15 mouse cellular contexts compared by ENCODE assay signal in genomic region chr9:23399638-23400284, GRCm38 (mm10).
DNase-seq lines count a peak whose midpoint lies in the region; ATAC-seq and TF ChIP-seq lines count a peak whose summit lies in the region.
"Had no signal": no experiment of that assay in that cellular context is flagged by ENCODE, and none has a peak within 500 bp of the region (broad histone marks: within the 10 kb centered on the region; RNA-seq: fewer than 3 reads in every experiment).

No protein-coding gene starts in this region.

- TF ChIP-seq CTCF in intestine, postnatal 0 days (IDR thresholded peaks at IDR 0.05; ENCODE audit: low read depth), result no peak
- TF ChIP-seq CTCF in lung, embryonic 14.5 days (IDR thresholded peaks at IDR 0.05; ENCODE audit: low read depth), result no peak

- 0 out of 2 replicates have a peak overlapping the region, but pooled peaks have one; percentile 35 for H3K27ac ChIP-seq in forebrain, embryonic 10.5 days
- no peak overlapping the region for H3K27ac ChIP-seq in forebrain, embryonic 13.5 days
- peak overlapping the region; percentile 18; the same call in 1 of the 2 replicates for H3K27ac ChIP-seq in intestine, embryonic 14.5 days (ENCODE audit: low read depth)
- H3K27ac ChIP-seq in intestine, postnatal 0 days (ENCODE audit: low read depth, low read length), result no peak overlapping the region
- peak overlapping the region; percentile 72 for H3K27ac ChIP-seq in lung, embryonic 14.5 days (ENCODE audit: low read depth)
- peak overlapping the region; percentile 68; the same call in 1 of the 2 replicates for H3K27ac ChIP-seq in stomach, embryonic 14.5 days (ENCODE audit: low read length)
- H3K27ac ChIP-seq: liver, embryonic 12.5 days had no signal

- no peaks in the 10 kb centered on the region for H3K4me1 ChIP-seq in forebrain, embryonic 10.5 days
- peaks cover 8% of the 10 kb centered on the region; the same call in 1 of the 2 replicates for H3K4me1 ChIP-seq in forebrain, embryonic 13.5 days
- H3K4me1 ChIP-seq in intestine, embryonic 14.5 days (replicated peaks; ENCODE audit: control insufficient read depth, insufficient read depth, low read length), result peaks cover 14% of the 10 kb centered on the region
- H3K4me1 ChIP-seq in intestine, postnatal 0 days (replicated peaks; ENCODE audit: control insufficient read depth, insufficient read depth, low read length), result no peaks in the 10 kb centered on the region
- H3K4me1 ChIP-seq in lung, embryonic 14.5 days (ENCODE audit: insufficient read depth), result peaks cover 10% of the 10 kb centered on the region
- peaks cover 14% of the 10 kb centered on the region; the same call in 1 of the 2 replicates for H3K4me1 ChIP-seq in stomach, embryonic 14.5 days (ENCODE audit: control insufficient read depth, insufficient read depth, low read length)
- H3K4me1 ChIP-seq: liver, embryonic 12.5 days; megakaryocyte, embryonic 14.5 days had no signal

- no peak overlapping the region for H3K4me2 ChIP-seq in forebrain, embryonic 13.5 days
- H3K4me2 ChIP-seq in intestine, embryonic 14.5 days (ENCODE audit: low read length), result no peak overlapping the region
- H3K4me2 ChIP-seq in intestine, postnatal 0 days (replicated peaks; ENCODE audit: low read depth), result no peak overlapping the region
- no peak overlapping the region for H3K4me2 ChIP-seq in lung, embryonic 14.5 days
- H3K4me2 ChIP-seq in stomach, embryonic 14.5 days (replicated peaks; ENCODE audit: low read depth, low read length), result no peak overlapping the region
- H3K4me2 ChIP-seq: liver, embryonic 12.5 days had no signal

- no peaks in the 10 kb centered on the region for H3K9me3 ChIP-seq in forebrain, embryonic 10.5 days
- no peaks in the 10 kb centered on the region for H3K9me3 ChIP-seq in forebrain, embryonic 13.5 days (replicated peaks)
- no peaks in the 10 kb centered on the region for H3K9me3 ChIP-seq in intestine, embryonic 14.5 days (ENCODE audit: control insufficient read depth, low read length)
- no peaks in the 10 kb centered on the region for H3K9me3 ChIP-seq in intestine, postnatal 0 days (ENCODE audit: control insufficient read depth)
- H3K9me3 ChIP-seq in lung, embryonic 14.5 days (ENCODE audit: low read depth, low read length), result no peaks in the 10 kb centered on the region
- H3K9me3 ChIP-seq in stomach, embryonic 14.5 days (ENCODE audit: control insufficient read depth, low read depth, low read length), result no peaks in the 10 kb centered on the region
- H3K9me3 ChIP-seq: liver, embryonic 12.5 days had no signal

- no peaks in the 10 kb centered on the region for H3K36me3 ChIP-seq in forebrain, embryonic 10.5 days (replicated peaks)
- 0 out of 2 replicates have a peak, but pooled peaks cover 11% of the 10 kb centered on the region for H3K36me3 ChIP-seq in forebrain, embryonic 13.5 days (ENCODE audit: poor library complexity, severe bottlenecking)
- no peaks in the 10 kb centered on the region for H3K36me3 ChIP-seq in intestine, embryonic 14.5 days (ENCODE audit: control insufficient read depth, insufficient read depth, low read length)
- no peaks in the 10 kb centered on the region for H3K36me3 ChIP-seq in intestine, postnatal 0 days (ENCODE audit: control insufficient read depth, insufficient read depth)
- no peaks in the 10 kb centered on the region for H3K36me3 ChIP-seq in lung, embryonic 14.5 days (ENCODE audit: insufficient read depth)
- no peaks in the 10 kb centered on the region for H3K36me3 ChIP-seq in stomach, embryonic 14.5 days (ENCODE audit: control insufficient read depth, insufficient read depth, low read length)
- H3K36me3 ChIP-seq: liver, embryonic 12.5 days had no signal

- no peak for ATAC-seq in forebrain, embryonic 13.5 days
- ATAC-seq in intestine, embryonic 14.5 days (replicated peaks; ENCODE audit: low FRiP score, low TSS enrichment, low read depth), result 0 out of 2 replicates have a peak, but pooled peaks have one; percentile 12
- ATAC-seq in intestine, postnatal 0 days, result no peak
- peak; percentile 83 for ATAC-seq in lung, embryonic 14.5 days (ENCODE audit: insufficient read depth)
- ATAC-seq in stomach, embryonic 14.5 days (ENCODE audit: insufficient number of reproducible peaks, insufficient read depth, low FRiP score, low read depth), result peak; percentile 49; the same call in 1 of the 2 replicates
- ATAC-seq: liver, embryonic 12.5 days had no signal

- no peaks in the 10 kb centered on the region for H3K27me3 ChIP-seq in forebrain, embryonic 10.5 days (ENCODE audit: poor library complexity, severe bottlenecking)
- H3K27me3 ChIP-seq in forebrain, embryonic 13.5 days, result no peaks in the 10 kb centered on the region
- no peaks in the 10 kb centered on the region for H3K27me3 ChIP-seq in intestine, embryonic 14.5 days (replicated peaks; ENCODE audit: control insufficient read depth, insufficient read depth, low read length)
- H3K27me3 ChIP-seq in intestine, postnatal 0 days (replicated peaks; ENCODE audit: control insufficient read depth, insufficient read depth, low read length), result no peaks in the 10 kb centered on the region
- no peaks in the 10 kb centered on the region for H3K27me3 ChIP-seq in lung, embryonic 14.5 days (ENCODE audit: insufficient read depth, low read length)
- H3K27me3 ChIP-seq in stomach, embryonic 14.5 days (ENCODE audit: control insufficient read depth, insufficient read depth, low read length), result no peaks in the 10 kb centered on the region
- H3K27me3 ChIP-seq: liver, embryonic 12.5 days; megakaryocyte, embryonic 14.5 days had no signal

- H3K9ac ChIP-seq in forebrain, embryonic 13.5 days, result no peak overlapping the region
- H3K9ac ChIP-seq in intestine, embryonic 14.5 days (ENCODE audit: low read length), result no peak overlapping the region
- no peak overlapping the region for H3K9ac ChIP-seq in intestine, postnatal 0 days (ENCODE audit: low read depth, low read length)
- H3K9ac ChIP-seq in lung, embryonic 14.5 days, result no peak overlapping the region
- H3K9ac ChIP-seq in stomach, embryonic 14.5 days (replicated peaks; ENCODE audit: low read depth, low read length), result no peak overlapping the region
- H3K9ac ChIP-seq: liver, embryonic 12.5 days had no signal

- no peak overlapping the region for H3K4me3 ChIP-seq in forebrain, embryonic 10.5 days
- no peak overlapping the region for H3K4me3 ChIP-seq in forebrain, embryonic 13.5 days
- no peak overlapping the region for H3K4me3 ChIP-seq in intestine, embryonic 14.5 days (ENCODE audit: low read depth, low read length)
- H3K4me3 ChIP-seq in intestine, postnatal 0 days (ENCODE audit: low read depth, low read length), result no peak overlapping the region
- H3K4me3 ChIP-seq in lung, embryonic 14.5 days (ENCODE audit: low read depth, low read length), result no peak overlapping the region
- no peak overlapping the region for H3K4me3 ChIP-seq in stomach, embryonic 14.5 days (ENCODE audit: low read depth, low read length)
- H3K4me3 ChIP-seq: liver, embryonic 12.5 days; megakaryocyte, embryonic 14.5 days had no signal

- 81% methylated on average over 6 of the region's 6 CpGs for WGBS in forebrain, embryonic 10.5 days
- 73% methylated on average over 6 of the region's 6 CpGs for WGBS in forebrain, embryonic 13.5 days
- 21% methylated on average over 6 of the region's 6 CpGs for WGBS in intestine, embryonic 14.5 days
- WGBS in intestine, postnatal 0 days, result 35% methylated on average over 6 of the region's 6 CpGs
- 16% methylated on average over 6 of the region's 6 CpGs for WGBS in lung, embryonic 14.5 days
- 23% methylated on average over 6 of the region's 6 CpGs for WGBS in stomach, embryonic 14.5 days

- DNase-seq in forebrain, embryonic 10.5 days (ENCODE audit: extremely low spot score, low spot score), result no peak
- no peak for DNase-seq in intestine, embryonic 14.5 days (ENCODE audit: low spot score)
- DNase-seq in lung, embryonic 14.5 days, result peak; percentile 81
- no peak for DNase-seq in thymus, postnatal 25 days
- DNase-seq in spleen, postnatal 4 days (ENCODE audit: low spot score in 2 of 2), result no peak
- DNase-seq: adrenal gland, postnatal 25 days; cerebellum, adult 9-10 months; left cerebral cortex, postnatal 4 days; right cerebral cortex, postnatal 4 days; thymus, postnatal 14 days had no signal

Comparison
In these comparisons a context has a peak if more than half of its experiments do, and no peak if none do; other contexts are left out.
1. H3K27ac ChIP-seq: peak in forebrain, embryonic 10.5 days (single experiment), intestine, embryonic 14.5 days (single experiment), lung, embryonic 14.5 days (single experiment) and stomach, embryonic 14.5 days (single experiment); none in forebrain, embryonic 13.5 days (single experiment) and intestine, postnatal 0 days (single experiment).
2. ATAC-seq: peak in intestine, embryonic 14.5 days (single experiment), lung, embryonic 14.5 days (single experiment) and stomach, embryonic 14.5 days (single experiment); none in forebrain, embryonic 13.5 days (single experiment) and intestine, postnatal 0 days (single experiment).